Mouse (Mus musculus) midbrain, embryonic 16.5 days (tissue): Measurements from ENCODE around the gene Cwc22. TPM values are rescaled to one million over a fixed set of nuclear protein-coding genes. Genes with fewer than 3 reads are reported as not detected.

Source experiments
- ATAC-seq: fragments of 200-750 bp; cut with Nextera tagmentation; 2 replicates; pipeline ENCODE4 v1.8.0; 2017; ENCODE audit warnings: moderate TSS enrichment
- H3K27ac ChIP-seq: fragments of 300-500 bp; sonication (generic); 2 replicates; pipeline ENCODE4 v1.5.1; 2014; ENCODE audit warnings: mild to moderate bottlenecking, low read length, mixed read lengths
- H3K27me3 ChIP-seq: fragments of 300-500 bp; sonication (generic); 2 replicates; pipeline ENCODE4 v1.6.1; 2014; ENCODE audit warnings: low read depth, low read length, mixed read lengths; ENCODE audit not compliant: control insufficient read depth, insufficient read depth
- H3K36me3 ChIP-seq: fragments of 300-500 bp; sonication (generic); 2 replicates; pipeline ENCODE4 v1.6.1; 2014; ENCODE audit warnings: mild to moderate bottlenecking, low read length, moderate library complexity, mixed read lengths; ENCODE audit not compliant: control insufficient read depth, insufficient read depth
- H3K4me1 ChIP-seq: fragments of 300-500 bp; sonication (generic); 2 replicates; pipeline ENCODE4 v1.6.1; 2014; ENCODE audit warnings: mild to moderate bottlenecking, low read length, mixed read lengths; ENCODE audit not compliant: control insufficient read depth, insufficient read depth
- H3K4me2 ChIP-seq: fragments of 300-500 bp; sonication (generic); 2 replicates; pipeline ENCODE4 v1.6.1; 2014; ENCODE audit warnings: mild to moderate bottlenecking, low read length, mixed read lengths
- H3K4me3 ChIP-seq: fragments of 300-500 bp; sonication (generic); 2 replicates; pipeline ENCODE4 v1.5.1; 2014; ENCODE audit warnings: low read depth, mild to moderate bottlenecking, low read length, moderate library complexity, mixed read lengths
- H3K9ac ChIP-seq: fragments of 300-500 bp; sonication (generic); 2 replicates; pipeline ENCODE4 v1.6.1; 2014; ENCODE audit warnings: low read depth, low read length, mixed read lengths
- H3K9me3 ChIP-seq: fragments of 300-500 bp; sonication (generic); replicated peaks from 2 replicates; pipeline ENCODE4 v1.6.1; 2014; ENCODE audit warnings: mild to moderate bottlenecking, low read length, mixed read lengths; ENCODE audit not compliant: control insufficient read depth, poor library complexity, severe bottlenecking
- WGBS: fragments of 180-500 bp; shearing (Covaris S2); extraction: QIAGEN DNeasy Blood & Tissue Kit; methylation state at CpG from one replicate; pipeline ENCODE4 v1.1.7; 2014; 5-methylcytosine and 5-hydroxymethylcytosine counted together
- polyA plus RNA-seq: library from polyadenylated mRNA; unstranded; fragments of >200 nt; fragmentation: Nextera tagmentation; extraction: Ambion mirVana; gene quantifications from 2 replicates; pipeline ENCODE4 v1.2.1, GENCODE M21; 2015

The Cwc22 gene
- polyA plus RNA-seq, 1 experiment from 2014 or later: 20.6 TPM

GRCm38 (mm10) chr2:77925187-77925924, 20.8 kb downstream of the Cwc22 start:
- no peaks in the 10 kb centered on the region for H3K27me3 ChIP-seq
- H3K9me3 ChIP-seq: no peaks in the 10 kb centered on the region
- H3K4me3 ChIP-seq: no peak overlapping the region
- peaks cover 22% of the 10 kb centered on the region for H3K36me3 ChIP-seq
- H3K27ac ChIP-seq: no peak overlapping the region
- ATAC-seq: no peak
- WGBS: 88% methylated on average over 7 of the region's 7 CpGs
- H3K4me2 ChIP-seq: no peak overlapping the region
- no peak overlapping the region for H3K9ac ChIP-seq
- no peaks in the 10 kb centered on the region for H3K4me1 ChIP-seq

GRCm38 (mm10) chr2:77924003-77924402, 22.2 kb downstream of the Cwc22 start:
- 95% methylated on average over 3 of the region's 3 CpGs for WGBS
- peaks cover 22% of the 10 kb centered on the region for H3K36me3 ChIP-seq

GRCm38 (mm10) chr2:77923182-77923581, 23.0 kb downstream of the Cwc22 start:
- ATAC-seq: no peak
- Histone ChIP-seq H3K9me3 (no peaks in the 10 kb centered on the region), H3K4me1 (no peaks in the 10 kb centered on the region), H3K27me3 (no peaks in the 10 kb centered on the region), H3K9ac (no peak overlapping the region), H3K36me3 (peaks cover 16% of the 10 kb centered on the region), H3K27ac (no peak overlapping the region), H3K4me2 (no peak overlapping the region), H3K4me3 (no peak overlapping the region)
- WGBS: 96% methylated on average over 8 of the region's 8 CpGs

More at GRCm38 (mm10) chr2:77924003-77924402, 22.2 kb downstream of the Cwc22 start:
- no peak for ATAC-seq
- no peak overlapping the region for H3K4me2 ChIP-seq
- H3K4me1 ChIP-seq: no peaks in the 10 kb centered on the region
- no peak overlapping the region for H3K27ac ChIP-seq
- H3K9ac ChIP-seq: no peak overlapping the region
- H3K9me3 ChIP-seq: no peaks in the 10 kb centered on the region
- no peak overlapping the region for H3K4me3 ChIP-seq
- H3K27me3 ChIP-seq: no peaks in the 10 kb centered on the region

GRCm38 (mm10) chr2:77921307-77921706, 24.9 kb downstream of the Cwc22 start:
- no peak for ATAC-seq
- H3K9me3 ChIP-seq: no peaks in the 10 kb centered on the region
- no peak overlapping the region for H3K4me2 ChIP-seq
- H3K4me1 ChIP-seq: no peaks in the 10 kb centered on the region
- H3K27ac ChIP-seq: no peak overlapping the region
- no peaks in the 10 kb centered on the region for H3K27me3 ChIP-seq
- peaks cover 21% of the 10 kb centered on the region for H3K36me3 ChIP-seq
- no peak overlapping the region for H3K4me3 ChIP-seq
- no peak overlapping the region for H3K9ac ChIP-seq
- 97% methylated on average over 4 of the region's 4 CpGs for WGBS

GRCm38 (mm10) chr2:77920621-77921020, 25.6 kb downstream of the Cwc22 start:
- Histone ChIP-seq H3K27me3 (no peaks in the 10 kb centered on the region), H3K4me1 (no peaks in the 10 kb centered on the region), H3K9ac (no peak overlapping the region), H3K27ac (no peak overlapping the region), H3K36me3 (peaks cover 21% of the 10 kb centered on the region), H3K9me3 (no peaks in the 10 kb centered on the region), H3K4me2 (no peak overlapping the region), H3K4me3 (no peak overlapping the region)
- ATAC-seq: no peak
- 93% methylated on average over 2 of the region's 2 CpGs for WGBS

- Histone ChIP-seq H3K4me2 (no peak overlapping the region), H3K9ac (no peak overlapping the region), H3K4me3 (no peak overlapping the region), H3K36me3 (peaks cover 27% of the 10 kb centered on the region), H3K27me3 (no peaks in the 10 kb centered on the region), H3K9me3 (no peaks in the 10 kb centered on the region), H3K27ac (no peak overlapping the region), H3K4me1 (no peaks in the 10 kb centered on the region)
- WGBS: 83% methylated on average over 3 of the region's 3 CpGs
- ATAC-seq: no peak
Measured at GRCm38 (mm10) chr2:77918474-77918873, 27.7 kb downstream of the Cwc22 start.

GRCm38 (mm10) chr2:77918006-77918405, 28.2 kb downstream of the Cwc22 start:
- WGBS: 91% methylated on average over 2 of the region's 2 CpGs
- Histone ChIP-seq H3K9ac (no peak overlapping the region), H3K36me3 (peaks cover 24% of the 10 kb centered on the region), H3K4me1 (no peaks in the 10 kb centered on the region), H3K4me3 (no peak overlapping the region), H3K4me2 (no peak overlapping the region), H3K27ac (no peak overlapping the region), H3K9me3 (no peaks in the 10 kb centered on the region), H3K27me3 (no peaks in the 10 kb centered on the region)
- no peak for ATAC-seq

GRCm38 (mm10) chr2:77917360-77917734, 28.8 kb downstream of the Cwc22 start:
- H3K9ac ChIP-seq: no peak overlapping the region
- H3K4me1 ChIP-seq: no peaks in the 10 kb centered on the region
- H3K4me3 ChIP-seq: no peak overlapping the region
- H3K27ac ChIP-seq: no peak overlapping the region
- H3K36me3 ChIP-seq: peaks cover 24% of the 10 kb centered on the region
- ATAC-seq: no peak
- 97% methylated on average over 3 of the region's 3 CpGs for WGBS
- no peaks in the 10 kb centered on the region for H3K27me3 ChIP-seq
- H3K4me2 ChIP-seq: no peak overlapping the region
- no peaks in the 10 kb centered on the region for H3K9me3 ChIP-seq

- no peak overlapping the region for H3K9ac ChIP-seq
- no peak overlapping the region for H3K27ac ChIP-seq
- H3K4me1 ChIP-seq: no peaks in the 10 kb centered on the region
- no peak for ATAC-seq
- WGBS: 92% methylated on average over 8 of the region's 8 CpGs
- peaks cover 24% of the 10 kb centered on the region for H3K36me3 ChIP-seq
- no peak overlapping the region for H3K4me2 ChIP-seq
- H3K9me3 ChIP-seq: no peaks in the 10 kb centered on the region
- H3K27me3 ChIP-seq: no peaks in the 10 kb centered on the region
- no peak overlapping the region for H3K4me3 ChIP-seq
Measured at GRCm38 (mm10) chr2:77916586-77917359, 29.4 kb downstream of the Cwc22 start.
